Mouse (Mus musculus) lung, adult 18-20 months (tissue): Measurements from ENCODE around the gene Unc13b.

Experiments used
- DNase-seq, 2 experiments: peaks; one replicate each; pipeline ENCODE4 v3.0.0; 2022; ENCODE audit warnings: mixed read lengths in 2 of 2

Unc13b gene

DNA sequence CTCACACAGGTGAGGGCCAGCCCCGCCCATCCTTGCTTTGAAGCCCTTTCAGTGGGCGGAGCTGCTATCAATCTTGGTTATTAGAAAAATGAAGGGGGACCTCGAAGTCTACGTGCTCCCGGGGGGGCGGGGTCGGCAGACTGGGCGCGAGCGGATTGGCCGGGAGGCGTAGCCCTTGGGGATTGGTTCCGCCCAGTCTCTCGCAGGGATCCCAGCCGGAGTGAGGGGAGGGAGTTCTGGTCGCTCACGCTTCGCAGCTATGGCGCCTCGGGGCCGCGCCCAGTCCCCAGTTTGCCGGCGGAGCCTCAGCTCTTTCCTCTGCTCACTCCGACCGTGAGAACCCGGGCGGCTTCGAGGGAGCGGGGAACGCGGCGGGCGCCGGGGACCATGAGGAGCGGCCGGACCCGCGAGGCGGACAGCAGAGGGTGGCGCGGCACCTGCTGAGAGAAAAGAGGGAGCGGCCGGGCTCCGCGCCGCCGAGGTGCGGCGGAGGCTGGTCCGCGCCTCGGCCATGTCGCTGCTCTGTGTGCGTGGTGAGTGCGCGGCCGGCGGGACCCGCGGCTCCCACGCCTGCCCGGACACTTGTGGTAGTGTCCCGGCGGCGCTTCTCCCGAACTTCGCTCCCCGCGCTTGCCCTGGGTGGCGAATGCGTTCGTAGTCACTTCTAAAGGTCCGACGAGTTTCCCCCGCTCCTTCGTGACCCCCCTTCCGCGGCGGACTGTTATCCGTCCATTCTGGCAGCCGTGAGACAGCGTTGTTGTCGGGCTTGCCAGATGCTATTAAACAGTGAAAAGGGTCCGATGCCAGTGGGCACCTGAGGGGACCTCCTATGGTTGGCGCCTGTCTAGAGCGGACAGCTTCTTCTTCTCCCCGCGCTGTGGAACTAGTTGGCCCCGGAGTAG is at the start of gene Unc13b:
TSS of gene Unc13b (plus strand) at position 201 of the 902 bp plus-strand sequence.
- DNase-seq = peak; percentile 97

DNA sequence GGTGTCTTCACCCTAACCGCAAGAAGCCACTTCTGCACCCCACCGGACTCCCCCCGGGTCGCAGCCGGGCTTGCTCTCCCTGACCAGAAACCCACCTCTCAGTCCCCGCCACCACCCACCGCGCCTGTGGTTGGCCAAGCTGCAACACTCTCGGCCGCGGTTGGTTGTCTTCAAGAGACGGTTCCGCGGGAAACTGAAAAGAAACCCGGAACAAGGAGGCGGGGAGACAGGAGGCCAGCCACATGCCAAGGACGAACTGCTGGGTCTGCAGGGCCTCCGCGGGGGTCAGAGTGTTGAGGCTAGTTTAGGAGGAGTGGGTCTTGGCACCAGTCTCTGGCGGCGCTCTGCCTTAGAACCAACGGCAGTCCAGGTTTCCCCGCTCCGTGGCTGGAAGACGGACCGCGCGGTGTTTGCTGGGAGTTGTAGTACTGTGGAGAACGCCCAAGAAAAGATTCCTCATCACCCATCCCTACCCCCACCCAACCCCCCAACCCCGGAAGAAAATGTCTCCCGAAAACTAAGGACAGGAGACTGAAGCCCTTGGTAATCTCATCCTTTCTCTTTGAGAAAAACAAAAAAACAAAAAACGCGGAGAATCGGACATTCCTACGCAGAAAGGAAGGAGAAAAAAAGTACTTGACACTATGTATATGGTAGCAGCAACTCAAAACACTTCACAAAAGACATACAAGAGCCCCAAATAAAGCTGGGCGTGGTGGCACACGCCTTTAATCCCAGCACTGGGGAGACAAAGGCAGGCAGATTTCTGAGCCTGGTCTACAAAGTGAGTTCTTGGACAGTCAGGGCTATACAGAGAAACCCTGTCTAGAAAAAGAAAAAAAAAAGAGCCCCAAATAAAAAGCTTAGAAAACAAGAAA is 48.4 kb upstream of the Unc13b start, which contains the start of gene Fancg:
TSS of gene Fancg (minus strand) at position 346 of the 878 bp plus-strand sequence.
- DNase-seq = peak; percentile 85 to 86

DNA sequence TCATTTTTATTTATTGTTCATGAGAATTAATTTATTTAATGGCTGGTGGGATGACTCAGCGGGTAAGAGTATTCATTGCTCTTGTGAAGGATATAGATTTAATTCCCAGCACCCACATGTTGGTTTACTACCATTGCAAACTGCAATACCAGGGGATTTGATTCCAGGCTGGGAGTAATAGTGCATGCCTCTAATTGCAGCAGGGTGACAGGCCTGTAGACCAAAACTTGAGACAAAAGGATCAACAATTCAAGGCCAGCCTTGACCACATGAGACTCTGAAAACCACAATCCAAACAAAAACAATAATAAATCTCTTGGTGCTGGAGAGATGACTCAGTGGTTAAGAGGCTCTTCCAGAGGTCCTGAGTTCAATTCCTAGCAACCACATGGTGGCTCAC is 46.7 kb upstream of the Unc13b start:
- no peak for DNase-seq

DNA sequence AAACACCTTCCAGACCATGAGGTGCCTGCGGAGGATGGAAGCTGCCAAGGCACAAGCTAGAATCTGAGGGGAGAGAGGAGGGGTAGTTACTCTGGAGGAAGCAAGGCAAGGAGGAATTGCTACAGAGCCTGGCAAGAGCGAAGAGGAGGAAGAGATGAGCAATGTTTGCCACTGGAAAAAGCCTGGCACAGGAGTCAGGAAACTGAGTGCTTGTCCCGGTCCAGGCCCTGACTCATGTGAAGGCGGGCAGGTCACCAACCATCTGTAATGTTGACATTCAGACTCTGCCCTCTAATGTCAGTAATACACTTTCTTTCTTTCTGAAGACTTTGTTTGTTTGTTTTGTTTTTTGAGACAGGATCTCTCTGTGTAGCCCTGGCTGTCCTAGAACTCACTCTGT is 40.6 kb upstream of the Unc13b start:
- DNase-seq = no peak

DNA sequence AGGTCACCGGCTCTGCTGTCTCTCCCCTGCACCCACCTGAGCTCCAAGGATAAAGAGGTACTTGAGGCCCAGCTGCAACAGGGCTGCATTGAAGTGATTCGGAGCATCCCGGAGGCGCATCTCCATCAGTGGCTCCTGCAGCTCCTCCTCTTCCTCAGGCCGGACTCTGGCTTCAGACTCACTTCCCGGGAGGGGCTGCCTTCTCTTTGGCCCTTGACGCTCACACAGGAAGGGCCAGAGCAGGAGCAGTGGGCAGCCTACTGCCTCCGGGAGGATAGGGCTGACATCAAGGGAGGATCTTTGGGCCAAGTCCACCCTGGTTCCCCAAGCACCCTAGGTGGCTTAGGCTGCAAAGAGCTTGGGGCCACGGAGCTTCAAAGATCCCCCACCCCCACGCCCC is 39.6 kb upstream of the Unc13b start:
- no peak for DNase-seq

DNA sequence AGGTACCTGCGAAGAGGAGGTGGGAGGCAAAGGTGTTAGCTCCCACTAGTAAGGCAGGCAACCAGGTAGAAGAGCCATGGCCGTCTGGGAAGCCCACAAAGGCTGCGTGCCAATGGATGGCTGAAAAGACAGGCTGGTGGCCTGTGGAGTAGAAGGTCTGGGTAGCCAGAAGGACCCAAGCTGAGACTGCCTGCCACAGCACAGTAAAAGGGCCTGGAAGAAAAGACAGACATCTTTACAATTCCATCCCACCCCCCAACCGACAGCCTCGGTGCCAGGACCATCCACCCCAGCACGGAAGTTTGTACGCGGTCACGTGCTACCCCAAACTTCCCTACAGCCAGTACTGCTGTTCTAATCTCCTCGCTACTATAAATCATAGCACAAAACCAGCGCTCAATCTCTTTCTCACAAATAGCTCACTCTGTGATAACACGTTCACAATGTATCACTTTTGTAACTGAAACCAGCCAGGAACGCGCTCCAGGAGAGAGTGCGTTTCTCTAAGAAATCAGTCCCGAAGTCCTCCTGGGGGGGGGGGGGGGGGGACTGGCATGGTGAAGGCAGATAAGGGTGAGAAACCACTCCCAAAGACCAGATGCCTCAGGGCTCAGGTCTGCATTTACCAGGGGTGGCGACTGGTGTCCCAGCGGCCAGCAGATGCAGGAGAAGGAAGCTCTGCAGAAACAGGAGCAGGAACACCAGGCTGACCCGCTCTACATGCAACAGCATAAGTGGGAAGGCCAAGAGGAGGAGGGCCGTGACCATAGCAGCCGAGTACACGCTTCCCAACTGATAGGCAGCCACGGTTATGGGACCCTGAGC is 38.9 kb upstream of the Unc13b start:
- DNase-seq = no peak

DNA sequence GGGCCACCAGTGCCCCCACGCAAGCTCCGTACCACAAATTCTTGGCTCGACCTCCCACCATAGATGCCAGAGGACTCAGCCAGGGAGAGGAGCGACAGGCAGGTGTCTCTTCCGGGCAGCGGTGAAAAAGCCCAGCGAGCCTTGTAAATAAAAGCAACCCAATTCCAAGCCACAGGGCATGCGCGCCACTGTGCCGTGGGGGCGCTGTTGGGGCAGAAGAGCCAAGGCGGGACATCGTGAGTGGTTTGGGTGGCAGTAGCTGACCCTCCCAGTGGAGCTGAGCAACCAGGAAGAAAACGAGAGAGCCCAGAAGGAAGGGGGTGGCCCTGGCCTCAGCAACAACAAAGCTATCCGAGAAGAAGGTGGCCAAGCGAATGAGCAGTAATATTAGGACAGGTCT is 37.9 kb upstream of the Unc13b start:
- DNase-seq = no peak

DNA sequence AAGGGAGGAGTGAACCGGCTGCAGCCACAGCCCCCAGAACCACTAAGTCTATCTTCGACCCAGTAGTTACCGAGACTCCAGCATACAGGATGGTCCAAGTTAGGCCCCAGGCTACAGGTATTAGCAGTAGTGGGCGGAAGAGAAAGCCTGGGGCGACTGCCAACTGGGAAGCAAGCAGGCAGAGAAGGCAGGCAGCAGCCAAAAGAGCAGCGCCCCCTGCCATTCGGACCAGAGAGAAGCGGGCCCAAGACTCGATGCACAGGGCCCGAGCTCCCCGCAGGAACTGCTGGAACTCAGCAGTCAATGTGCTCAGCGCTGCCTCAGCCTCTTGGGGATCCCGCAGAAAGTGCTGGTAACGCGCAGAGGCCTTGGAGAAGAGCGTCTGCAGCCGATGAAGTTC is 37.4 kb upstream of the Unc13b start:
- no peak for DNase-seq

DNA sequence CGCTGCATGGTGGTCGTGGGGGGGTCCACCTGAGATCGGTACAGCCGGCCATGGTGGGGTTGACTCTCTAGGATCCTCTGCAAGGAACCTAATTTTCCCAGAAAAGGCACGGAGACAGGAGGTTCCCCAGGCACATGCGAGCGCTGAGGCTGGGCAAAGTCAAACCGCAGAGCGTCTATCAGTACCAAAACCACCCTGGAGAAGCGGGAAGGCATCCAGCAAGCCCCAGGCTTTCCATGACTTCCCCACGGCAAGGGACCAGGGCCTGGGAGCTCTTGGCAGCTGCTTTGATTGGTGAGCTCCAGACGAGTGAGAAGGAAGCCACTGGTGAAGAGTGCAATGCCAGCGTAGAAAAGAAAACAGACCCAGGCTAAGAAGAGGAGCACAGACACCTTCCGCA is 34.1 kb upstream of the Unc13b start:
- DNase-seq = no peak

DNA sequence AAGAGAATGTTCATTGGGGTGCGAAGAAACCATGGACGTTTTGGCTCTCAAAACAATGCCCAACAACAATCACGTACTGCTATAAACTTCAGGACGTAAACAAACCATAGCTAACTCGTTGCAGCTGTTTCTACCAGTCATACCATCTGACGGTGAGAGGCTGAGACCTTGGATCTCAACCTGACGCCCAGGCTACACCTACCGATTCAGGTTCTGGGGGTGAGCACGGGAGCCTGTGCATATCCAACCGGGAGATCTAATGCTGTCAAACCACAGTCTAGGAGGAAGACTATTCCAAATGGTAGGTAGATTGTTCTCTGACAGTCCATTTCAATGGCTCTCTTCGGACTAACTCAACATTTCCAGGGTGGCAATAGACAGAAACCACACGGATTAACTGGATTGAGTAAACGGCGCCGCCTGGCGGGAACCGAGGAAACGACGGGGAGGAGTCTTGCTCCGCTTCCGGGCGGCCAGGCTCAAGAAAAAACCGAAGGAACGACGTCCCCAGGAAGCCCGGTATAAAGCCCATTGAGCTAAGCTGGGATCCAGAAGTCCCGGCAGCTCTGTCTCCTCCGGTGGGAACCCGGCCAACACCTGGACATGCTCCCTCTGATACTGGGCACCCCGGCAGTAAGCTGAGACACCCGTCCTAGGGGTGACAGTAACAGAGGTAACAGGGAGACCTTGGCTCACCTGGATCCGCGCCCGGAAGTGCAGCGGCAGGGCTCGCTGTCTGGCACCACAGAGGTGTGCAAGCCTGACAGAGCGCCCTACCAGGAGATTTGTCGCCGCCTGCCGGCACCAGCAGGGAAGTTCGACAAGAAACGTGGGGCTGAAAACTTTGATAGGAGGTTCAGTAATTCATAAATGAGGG is 33.4 kb upstream of the Unc13b start, which contains the start of gene Pigo:
TSS of gene Pigo (minus strand) at position 736 of the 877 bp plus-strand sequence.
- peak; percentile 92 to 94 for DNase-seq

DNA sequence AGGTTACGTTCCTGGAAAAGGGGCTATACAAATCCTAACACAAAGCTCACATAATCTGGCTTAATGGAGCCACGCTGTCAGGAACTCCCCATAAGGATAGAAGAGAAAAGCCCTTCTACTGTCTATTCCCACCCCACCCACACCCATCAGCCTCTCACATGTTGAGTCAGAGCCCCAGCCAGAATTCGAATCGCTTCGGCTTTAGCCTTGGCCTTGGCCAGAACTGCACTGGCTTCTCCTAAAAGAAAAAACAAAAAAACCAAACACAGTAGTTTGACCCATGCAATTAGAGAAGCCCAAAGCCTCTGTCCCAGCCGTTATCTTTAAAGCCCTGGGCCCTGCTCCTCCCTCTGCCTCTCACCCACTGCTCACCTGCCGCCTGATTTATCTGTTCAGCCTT is 29.6 kb upstream of the Unc13b start:
- DNase-seq = no peak

DNA sequence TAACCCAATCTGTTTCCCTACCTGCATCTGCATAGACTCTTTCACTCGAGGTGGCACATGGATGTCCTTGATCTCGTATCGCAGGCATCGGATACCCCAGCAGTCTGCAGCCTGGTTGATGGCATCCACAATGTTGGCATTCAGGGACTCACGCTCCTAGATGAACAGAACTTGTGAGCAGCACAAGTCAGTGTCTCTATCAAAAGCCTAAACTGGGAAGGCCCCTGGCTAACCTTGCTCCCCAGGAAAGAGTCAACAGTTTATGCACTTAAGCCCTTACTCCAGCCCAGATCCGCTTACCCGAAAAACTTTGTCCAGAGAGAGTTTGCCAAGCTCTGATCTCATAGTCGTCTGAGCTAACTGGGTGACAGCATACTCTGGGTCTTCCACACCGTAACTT is 29.0 kb upstream of the Unc13b start:
- DNase-seq = no peak

DNA sequence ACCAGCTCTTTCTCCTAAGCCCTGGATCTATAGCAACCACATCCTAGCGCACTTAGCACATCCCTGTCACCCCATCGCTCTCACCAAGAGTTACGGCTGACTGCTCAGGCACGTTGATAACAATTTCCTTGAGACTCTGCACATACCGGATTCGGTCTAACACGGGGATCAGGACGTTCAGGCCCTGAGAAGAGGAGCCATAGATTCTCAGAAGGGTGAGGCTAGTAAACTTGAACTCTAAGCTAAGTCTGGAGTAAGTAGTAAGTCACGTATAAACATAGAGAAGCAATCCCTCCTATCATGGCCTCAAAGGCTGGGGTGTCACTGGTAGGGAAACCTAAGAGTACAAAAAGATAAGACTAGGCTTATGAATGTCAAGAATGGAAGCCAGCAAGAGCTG is 28.4 kb upstream of the Unc13b start:
- no peak for DNase-seq

DNA sequence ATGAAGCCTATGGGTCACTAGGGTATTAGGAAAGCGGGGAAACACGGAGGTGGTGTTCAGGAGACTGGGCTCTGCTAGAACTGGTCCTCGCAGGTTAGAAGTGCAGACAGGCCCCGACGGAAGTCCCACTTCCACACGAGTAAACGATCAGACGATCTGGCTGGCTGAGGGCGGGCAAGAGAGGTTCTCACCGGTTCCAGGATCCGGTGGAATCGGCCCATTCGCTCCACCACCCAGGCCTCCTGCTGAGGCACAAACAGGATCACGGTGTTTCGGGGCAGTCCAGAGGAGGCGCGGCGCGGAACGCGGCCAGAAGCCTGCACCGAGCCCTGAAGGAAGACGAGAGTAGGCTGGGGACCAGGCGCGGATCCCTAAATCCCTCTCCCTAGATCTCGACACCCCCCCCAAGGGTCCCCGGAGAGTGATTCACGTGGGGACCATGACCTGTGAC is 27.9 kb upstream of the Unc13b start:
- no peak for DNase-seq

DNA sequence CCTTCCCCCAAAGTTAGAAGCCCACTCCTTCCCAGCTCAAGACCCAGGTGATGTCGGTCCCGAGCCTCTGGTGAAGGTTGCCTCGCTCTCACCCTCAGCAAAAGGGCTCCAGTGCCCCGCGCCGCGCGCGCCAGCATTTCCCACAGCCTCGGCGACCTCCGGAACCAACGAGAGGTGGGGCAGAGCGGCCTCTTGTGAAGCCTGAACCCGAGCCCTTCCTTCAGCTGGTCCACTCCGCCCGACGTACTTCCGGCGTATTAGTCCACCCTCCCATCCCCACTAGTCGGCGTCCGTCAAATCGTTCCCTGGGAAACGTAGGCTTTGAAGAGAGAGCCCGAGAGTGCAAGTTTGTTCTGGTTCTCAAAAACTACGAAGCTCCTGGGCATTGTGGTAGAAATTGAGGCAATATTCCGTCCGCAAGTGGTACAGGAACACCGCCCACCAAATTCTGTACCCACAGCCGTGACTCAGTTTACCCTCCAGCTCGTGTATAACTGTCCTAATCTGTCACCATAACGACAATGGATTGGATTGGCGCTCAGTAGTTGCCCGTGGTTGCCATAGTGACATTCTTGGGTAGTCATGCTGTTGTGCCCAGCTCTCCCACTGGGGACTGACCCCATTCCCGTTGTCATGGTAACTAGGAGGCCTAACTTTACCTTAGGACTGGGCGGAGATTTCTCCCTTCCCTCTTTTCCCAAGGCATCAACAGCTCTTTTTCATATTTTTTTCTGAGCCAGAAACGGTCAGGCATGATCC is 27.3 kb upstream of the Unc13b start, which contains the start of gene Stoml2:
TSS of gene Stoml2 (minus strand) at position 474 of the 759 bp plus-strand sequence.
- peak; percentile 93 to 95 for DNase-seq

DNA sequence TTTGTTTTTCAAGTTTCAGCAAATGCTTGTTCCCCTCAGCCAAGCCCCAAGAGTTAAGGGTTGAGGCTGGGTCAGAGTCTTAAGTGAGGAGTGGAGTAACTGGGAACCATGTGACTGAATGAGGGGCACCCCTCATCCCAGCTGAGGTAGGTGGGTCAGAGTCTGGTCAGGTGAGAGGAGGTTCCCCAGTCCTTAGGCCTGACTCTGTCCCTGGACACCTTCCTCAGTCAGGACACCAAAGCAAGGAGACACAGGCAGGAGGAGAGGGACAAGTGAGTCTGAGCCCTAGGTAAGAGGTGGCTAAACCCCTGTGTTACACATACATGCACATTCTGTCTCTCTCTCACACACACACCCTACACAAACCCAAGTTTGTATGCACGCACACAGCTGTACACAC is 26.3 kb upstream of the Unc13b start:
- DNase-seq = no peak

DNA sequence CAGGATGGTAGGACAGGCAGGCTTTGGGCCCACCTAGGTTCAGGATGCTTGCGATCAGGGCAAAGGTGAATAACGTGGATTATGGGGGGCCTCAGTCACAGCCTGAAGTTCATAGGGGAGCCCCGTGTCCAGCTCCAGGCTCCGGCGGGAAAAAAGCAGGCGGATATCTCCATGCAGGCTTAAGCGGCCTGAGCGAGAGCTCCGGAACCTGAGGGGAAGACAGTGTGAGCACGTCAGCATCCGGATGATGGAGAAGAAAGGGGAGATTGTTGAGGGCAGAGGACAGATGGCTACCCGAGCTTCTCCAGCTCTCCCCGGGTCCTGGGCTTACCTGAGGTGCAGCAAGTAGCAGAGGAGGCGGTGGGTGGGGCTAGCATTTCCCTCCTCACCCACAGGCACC is 25.3 kb upstream of the Unc13b start:
- no peak for DNase-seq

DNA sequence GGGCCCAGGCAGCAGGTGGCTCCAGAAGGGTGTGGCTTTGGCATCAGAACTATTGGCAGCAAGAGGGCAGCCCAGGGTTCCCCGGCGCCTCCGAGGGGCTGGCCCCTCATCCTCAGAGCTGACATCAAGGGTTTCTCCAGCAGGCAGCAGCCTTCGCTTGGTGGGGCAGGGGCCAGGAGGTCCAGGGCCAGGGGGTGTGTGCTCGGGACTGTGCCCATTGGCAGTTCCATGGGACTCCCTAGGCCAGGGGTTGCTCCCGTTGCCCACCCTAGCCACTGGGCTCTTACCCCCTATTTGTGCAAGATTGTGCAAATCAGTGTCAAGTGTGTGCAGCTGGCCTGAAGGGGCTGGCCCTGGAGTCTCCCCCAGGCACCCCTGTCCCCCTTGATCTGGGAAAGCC is 22.9 kb upstream of the Unc13b start:
- DNase-seq = no peak

DNA sequence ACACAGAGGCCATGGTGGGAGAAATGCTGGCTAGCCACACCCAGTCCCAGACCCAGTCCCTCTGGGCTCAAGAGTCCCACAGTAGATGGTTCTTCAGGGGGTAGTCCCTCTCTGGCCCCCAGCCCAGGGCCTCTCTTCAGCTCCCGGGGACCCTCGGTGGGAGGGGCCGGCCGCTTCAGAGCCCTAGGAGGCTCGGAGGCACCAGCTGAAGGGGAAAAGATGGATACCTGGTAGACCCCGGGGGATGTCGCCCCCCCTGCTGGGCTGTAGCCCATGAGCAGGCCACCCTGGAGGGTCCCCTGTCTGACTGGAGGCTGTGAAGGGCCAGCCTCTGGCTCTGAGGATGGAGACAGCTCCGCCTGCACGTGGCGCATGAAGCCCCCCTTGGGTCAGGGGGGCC is 22.4 kb upstream of the Unc13b start:
- no peak for DNase-seq

DNA sequence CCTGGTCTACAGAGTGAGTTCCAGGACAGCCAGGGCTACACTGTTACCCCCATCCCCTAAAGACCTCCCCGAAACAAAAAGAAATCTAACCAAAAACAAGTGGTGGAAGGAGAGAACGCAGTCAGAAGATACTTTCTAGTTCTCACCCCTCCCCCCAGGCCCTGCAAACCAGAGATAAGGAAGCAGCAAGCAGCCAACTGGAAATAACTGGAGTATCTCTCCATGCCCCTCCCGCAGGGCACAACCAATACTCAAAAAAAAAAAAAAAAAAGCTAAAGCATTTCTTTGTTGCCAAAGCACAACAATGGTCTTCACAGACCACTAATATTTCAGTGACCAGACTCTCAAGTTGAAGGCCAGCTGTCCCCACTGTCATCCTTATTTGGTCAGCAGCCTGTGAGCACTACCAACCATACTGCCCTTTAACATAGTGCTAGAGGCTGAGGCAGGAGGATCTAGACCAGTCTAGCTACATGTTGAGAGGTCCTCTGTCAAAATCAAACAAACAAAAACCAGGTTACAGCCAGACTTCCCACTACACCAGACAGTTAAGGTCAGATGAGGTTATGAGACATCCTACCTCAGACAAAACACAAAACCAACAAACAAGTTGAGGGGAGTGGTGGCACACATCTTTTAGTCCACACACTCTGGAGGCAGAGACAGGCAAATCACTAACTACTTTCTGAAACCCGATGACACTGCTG is 20.7 kb upstream of the Unc13b start:
- DNase-seq = no peak
